Mouse (Mus musculus) midbrain, embryonic 12.5 days (tissue): Measurements from ENCODE around the gene Pcbp4. TPM values are rescaled to one million over a fixed set of nuclear protein-coding genes. Genes with fewer than 3 reads are reported as not detected.

Experiments
- ATAC-seq: fragments of 200-750 bp; cut with Nextera tagmentation; 2 replicates; pipeline ENCODE4 v1.8.0; 2017; ENCODE audit warnings: low read depth, moderate TSS enrichment, moderate library complexity; ENCODE audit not compliant: low FRiP score
- H3K27ac ChIP-seq: fragments of 300-500 bp; sonication (generic); replicated peaks from 2 replicates; pipeline ENCODE4 v1.5.1; 2016; ENCODE audit warnings: mild to moderate bottlenecking
- H3K27me3 ChIP-seq: fragments of 300-500 bp; sonication (generic); 2 replicates; pipeline ENCODE4 v1.6.1; 2016; ENCODE audit warnings: mild to moderate bottlenecking
- H3K36me3 ChIP-seq: fragments of 300-500 bp; sonication (generic); 2 replicates; pipeline ENCODE4 v1.6.1; 2016
- H3K4me1 ChIP-seq: fragments of 300-500 bp; sonication (generic); 2 replicates; pipeline ENCODE4 v1.6.1; 2016
- H3K4me2 ChIP-seq: fragments of 300-500 bp; sonication (generic); replicated peaks from 2 replicates; pipeline ENCODE4 v1.6.1; 2016; ENCODE audit warnings: mild to moderate bottlenecking, moderate library complexity
- H3K4me3 ChIP-seq: fragments of 300-500 bp; sonication (generic); 2 replicates; pipeline ENCODE4 v1.5.1; 2016; ENCODE audit warnings: mild to moderate bottlenecking
- H3K9ac ChIP-seq: fragments of 300-500 bp; sonication (generic); replicated peaks from 2 replicates; pipeline ENCODE4 v1.6.1; 2016; ENCODE audit warnings: mild to moderate bottlenecking, moderate library complexity
- H3K9me3 ChIP-seq: fragments of 300-500 bp; sonication (generic); 2 replicates; pipeline ENCODE4 v1.6.1; 2016; ENCODE audit warnings: mild to moderate bottlenecking
- WGBS: fragments of 180-500 bp; shearing (Covaris S2); methylation state at CpG from one replicate; pipeline ENCODE4 v1.1.7; 2016; 5-methylcytosine and 5-hydroxymethylcytosine counted together
- polyA plus RNA-seq: library from polyadenylated mRNA; unstranded; fragments of >200 nt; fragmentation: Nextera tagmentation; extraction: Ambion mirVana; gene quantifications from 2 replicates; pipeline ENCODE4 v1.2.1, GENCODE M21; 2016

Pcbp4 gene
- polyA plus RNA-seq, 1 experiment from 2014 or later = 343 TPM

DNA sequence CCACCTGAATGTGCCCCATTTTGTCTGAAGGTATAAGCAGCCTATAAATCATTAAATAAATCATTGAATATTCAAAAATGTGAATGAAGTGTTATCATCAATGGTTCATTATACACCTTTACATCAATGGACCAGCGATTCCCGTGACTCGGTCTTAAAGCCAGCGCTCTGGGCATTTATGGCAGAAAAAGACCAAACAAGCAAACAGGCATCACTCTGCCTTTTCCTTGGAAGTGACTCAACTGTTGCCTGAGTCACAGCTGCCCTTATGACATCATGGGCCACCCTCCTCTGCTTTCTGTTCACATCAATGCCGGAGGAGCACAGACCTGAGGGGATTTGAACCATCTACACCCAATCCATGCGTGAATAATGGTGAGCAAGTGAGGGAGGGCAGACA lies 46.6 kb downstream of the Pcbp4 start, which contains the start of gene Iqcf1:
Iqcf1 (plus strand) TSS at position 301 of the 400 bp plus-strand sequence.
- Histone ChIP-seq H3K36me3 (no peaks in the 10 kb centered on the region), H3K4me1 (no peaks in the 10 kb centered on the region), H3K4me3 (no peak within 1 kb of the TSS), H3K9me3 (no peaks in the 10 kb centered on the region), H3K27ac (no peak within 1 kb of the TSS), H3K27me3 (no peaks in the 10 kb centered on the region), H3K9ac (no peak within 1 kb of the TSS), H3K4me2 (no peak within 1 kb of the TSS)
- 96% methylated on average over 6 of the region's 6 CpGs for WGBS
- ATAC-seq = no peak

DNA sequence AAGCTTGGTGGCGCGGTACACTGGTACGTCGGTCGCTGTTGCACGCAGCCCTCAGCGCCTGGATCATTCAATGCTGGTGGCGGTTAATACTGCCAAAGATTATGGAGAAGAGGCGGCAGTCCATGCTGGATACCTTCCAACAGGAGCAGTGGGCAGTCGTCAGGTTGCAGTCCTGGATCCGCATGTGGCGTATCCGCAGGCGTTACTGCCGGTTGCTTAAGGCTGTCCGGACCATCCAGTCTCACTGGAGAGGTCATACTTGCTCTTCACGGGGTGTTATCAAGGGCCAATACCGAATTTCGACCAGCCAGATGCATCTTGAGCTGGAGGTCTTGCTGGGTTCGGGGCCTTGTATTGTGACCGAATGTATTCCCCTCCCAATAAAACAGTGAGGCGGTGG lies 48.8 kb downstream of the Pcbp4 start:
- Histone ChIP-seq H3K9ac (no peak overlapping the region), H3K27me3 (no peaks in the 10 kb centered on the region), H3K4me3 (no peak overlapping the region), H3K9me3 (no peaks in the 10 kb centered on the region), H3K4me2 (no peak overlapping the region), H3K36me3 (no peaks in the 10 kb centered on the region), H3K4me1 (no peaks in the 10 kb centered on the region), H3K27ac (no peak overlapping the region)
- no peak for ATAC-seq
- 90% methylated on average over 22 of the region's 22 CpGs for whole genome bisulfite sequencing

DNA sequence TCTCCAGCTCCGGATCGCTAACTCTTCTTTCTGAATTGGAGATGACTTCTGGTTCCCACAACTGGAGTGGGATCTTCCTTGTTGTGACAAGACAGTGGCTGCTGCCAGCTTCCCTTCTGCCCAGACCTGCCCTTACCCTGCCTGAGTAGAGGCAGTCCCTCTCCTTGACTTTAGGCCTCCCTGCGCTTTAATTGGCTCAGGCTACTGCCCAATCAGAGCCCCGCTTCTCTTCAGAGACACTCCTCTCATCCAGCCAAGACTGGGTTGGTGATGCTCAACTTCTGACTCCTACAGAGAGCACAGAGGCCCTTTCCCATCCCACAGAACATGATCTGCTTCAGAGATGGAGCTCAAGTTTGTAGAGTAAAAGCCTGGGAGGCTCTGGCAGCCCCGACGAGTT lies 51.2 kb downstream of the Pcbp4 start:
- H3K9me3 ChIP-seq = no peaks in the 10 kb centered on the region
- no peak overlapping the region for H3K27ac ChIP-seq
- no peaks in the 10 kb centered on the region for H3K4me1 ChIP-seq
- no peaks in the 10 kb centered on the region for H3K27me3 ChIP-seq
- no peak overlapping the region for H3K9ac ChIP-seq
- ATAC-seq = no peak
- no peak overlapping the region for H3K4me3 ChIP-seq
- 73% methylated on average over 6 of the region's 6 CpGs for WGBS
- no peak overlapping the region for H3K4me2 ChIP-seq
- H3K36me3 ChIP-seq = no peaks in the 10 kb centered on the region

DNA sequence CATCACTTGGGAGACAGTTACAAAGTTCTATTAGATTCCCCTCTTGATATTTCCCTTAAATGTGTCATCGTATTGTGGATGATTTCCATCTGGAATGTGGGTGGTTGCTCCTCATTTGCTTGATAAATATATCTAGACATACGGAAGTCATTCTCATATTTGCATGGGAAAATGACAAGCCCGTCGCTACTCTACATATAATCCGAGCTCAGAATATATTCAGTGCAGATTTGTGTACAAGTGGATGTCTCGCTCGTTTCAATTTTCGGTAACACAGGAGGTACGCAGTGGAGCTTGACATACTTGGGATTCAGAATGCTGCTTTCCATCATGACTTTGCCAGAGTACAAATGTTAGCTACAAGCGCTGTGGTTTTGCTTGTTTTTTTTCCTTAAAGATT lies 56.3 kb downstream of the Pcbp4 start:
- 94% methylated on average over 10 of the region's 10 CpGs for WGBS

DNA sequence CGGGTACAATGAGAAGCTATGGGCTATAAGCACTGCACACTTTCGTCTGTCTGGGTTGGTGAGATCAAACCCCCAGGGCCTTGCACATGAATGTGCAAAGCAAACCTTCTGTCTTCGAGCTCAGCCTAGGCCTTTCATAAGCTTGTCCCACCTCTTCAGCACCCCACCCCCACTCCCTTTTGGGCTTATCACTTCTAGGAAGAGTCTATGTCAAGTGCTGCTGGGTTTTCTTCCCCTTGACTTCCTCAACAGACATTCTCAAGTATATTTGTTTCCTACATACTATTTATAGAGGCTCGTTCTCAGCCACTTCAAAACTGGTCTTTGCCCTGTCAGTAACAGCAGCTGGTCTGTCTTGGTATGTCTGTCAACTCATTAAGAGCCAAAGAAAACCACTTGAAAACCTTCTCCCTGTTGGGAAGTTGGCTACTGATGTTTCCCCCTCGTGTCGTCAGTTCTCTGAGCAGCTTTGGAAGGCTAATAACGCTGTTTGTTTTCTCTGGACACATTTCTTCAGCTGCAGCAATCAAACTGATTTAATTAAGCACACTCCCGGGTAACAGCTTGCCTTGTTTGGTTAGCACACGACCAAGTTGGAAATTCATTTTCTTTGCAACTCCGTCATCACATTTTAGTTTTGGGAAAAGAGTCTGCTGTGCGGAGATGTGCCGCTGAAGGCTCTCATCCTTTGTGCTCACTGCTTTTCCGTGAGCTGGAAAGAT lies 59.8 kb downstream of the Pcbp4 start:
- Histone ChIP-seq H3K27me3 (no peaks in the 10 kb centered on the region), H3K9ac (no peak overlapping the region), H3K4me3 (no peak overlapping the region), H3K27ac (no peak overlapping the region), H3K9me3 (no peaks in the 10 kb centered on the region), H3K4me1 (no peaks in the 10 kb centered on the region), H3K4me2 (no peak overlapping the region), H3K36me3 (no peaks in the 10 kb centered on the region)
- ATAC-seq = no peak
- 69% methylated on average over 13 of the region's 13 CpGs for WGBS

More for the DNA sequence above, 56.3 kb downstream of the Pcbp4 start:
- Histone ChIP-seq H3K9me3 (no peaks in the 10 kb centered on the region), H3K4me1 (no peaks in the 10 kb centered on the region), H3K9ac (no peak overlapping the region), H3K36me3 (no peaks in the 10 kb centered on the region), H3K27ac (no peak overlapping the region), H3K4me3 (no peak overlapping the region), H3K27me3 (no peaks in the 10 kb centered on the region), H3K4me2 (no peak overlapping the region)
- no peak for ATAC-seq

DNA sequence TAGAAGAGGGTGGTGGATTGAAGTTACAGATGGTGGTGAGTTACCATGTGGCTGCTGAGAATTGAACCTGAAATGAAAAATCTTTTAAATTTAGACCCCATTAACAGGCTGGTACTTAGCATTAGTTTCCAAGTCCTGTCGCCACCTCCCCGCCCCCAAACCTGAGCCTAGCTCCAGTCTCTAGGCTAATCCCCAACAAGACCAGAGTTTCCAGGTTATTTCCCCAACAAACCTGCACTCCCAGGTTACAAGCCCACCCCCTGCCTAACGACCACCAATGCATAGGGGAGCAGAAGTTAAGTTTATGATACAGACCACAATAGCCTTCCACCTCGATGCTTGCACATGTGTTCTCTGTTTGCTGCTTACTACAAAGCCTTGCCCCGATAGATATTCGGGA lies 60.5 kb downstream of the Pcbp4 start:
- H3K27ac ChIP-seq = no peak overlapping the region
- H3K9ac ChIP-seq = no peak overlapping the region
- 80% methylated on average over 6 of the region's 6 CpGs for WGBS
- no peak overlapping the region for H3K4me2 ChIP-seq
- no peaks in the 10 kb centered on the region for H3K4me1 ChIP-seq
- no peaks in the 10 kb centered on the region for H3K9me3 ChIP-seq
- H3K36me3 ChIP-seq = no peaks in the 10 kb centered on the region
- no peak overlapping the region for H3K4me3 ChIP-seq
- no peaks in the 10 kb centered on the region for H3K27me3 ChIP-seq
- no peak for ATAC-seq

Other genes starting within 250 kb of the Pcbp4 start
- not detected in 2 replicates for gene Tlr9, start 230.7 kb upstream of the Pcbp4 start, polyA plus RNA-seq
- 79.0 and 87.6 TPM in 2 replicates for gene Alas1, start 204.6 kb upstream of the Pcbp4 start, polyA plus RNA-seq
- gene Poc1a, start 172.2 kb upstream of the Pcbp4 start, polyA plus RNA-seq = 21.0 and 23.2 TPM in 2 replicates
- 14.5 and 14.9 TPM in 2 replicates for gene Dusp7, start 84.7 kb upstream of the Pcbp4 start, polyA plus RNA-seq
- 716 and 732 TPM in 2 replicates for gene Rpl29, start 23.8 kb upstream of the Pcbp4 start, polyA plus RNA-seq
- gene Acy1, start 15.0 kb upstream of the Pcbp4 start, polyA plus RNA-seq = 30.1 and 30.5 TPM in 2 replicates
- 4.2 and 4.7 TPM in 2 replicates for gene Abhd14b, start 5.8 kb upstream of the Pcbp4 start, polyA plus RNA-seq
- 34.1 and 36.5 TPM in 2 replicates for gene Abhd14a, start 5.6 kb upstream of the Pcbp4 start, polyA plus RNA-seq
- gene Gpr62, start 12.6 kb downstream of the Pcbp4 start, polyA plus RNA-seq = 0.71 and 0.79 TPM in 2 replicates
- 47.1 and 51.4 TPM in 2 replicates for gene Rrp9, start 22.7 kb downstream of the Pcbp4 start, polyA plus RNA-seq
- 1.0 and 1.8 TPM in 2 replicates for gene Parp3, start 23.7 kb downstream of the Pcbp4 start, polyA plus RNA-seq
- not detected in 2 replicates for gene Iqcf1, start 46.7 kb downstream of the Pcbp4 start, polyA plus RNA-seq
- not detected in 2 replicates for gene Iqcf5, start 61.3 kb downstream of the Pcbp4 start, polyA plus RNA-seq
- gene Iqcf3, start 108.3 kb downstream of the Pcbp4 start, polyA plus RNA-seq = not detected in 2 replicates
- gene Iqcf4, start 117.7 kb downstream of the Pcbp4 start, polyA plus RNA-seq = not detected in 2 replicates
- gene Iqcf6, start 173.3 kb downstream of the Pcbp4 start, polyA plus RNA-seq = not detected in 2 replicates
- 9.6 and 10.0 TPM in 2 replicates for gene Grm2, start 202.8 kb downstream of the Pcbp4 start, polyA plus RNA-seq
- gene Tex264, start 232.6 kb downstream of the Pcbp4 start, polyA plus RNA-seq = 26.3 and 30.3 TPM in 2 replicates